Mouse (Mus musculus) stomach, postnatal 0 days (tissue): ENCODE results near the gene Slc5a3.

Experiments
- CTCF ChIP-seq: IDR thresholded peaks from 2 replicates; pipeline ENCODE4 v1.5.1; 2016; ENCODE audit warnings: antibody characterized with exemption, low read depth, mild to moderate bottlenecking, moderate library complexity
- EP300 ChIP-seq: optimal IDR thresholded peaks from 2 replicates; pipeline ENCODE3; 2016; ENCODE audit warnings: antibody characterized with exemption

DNA sequence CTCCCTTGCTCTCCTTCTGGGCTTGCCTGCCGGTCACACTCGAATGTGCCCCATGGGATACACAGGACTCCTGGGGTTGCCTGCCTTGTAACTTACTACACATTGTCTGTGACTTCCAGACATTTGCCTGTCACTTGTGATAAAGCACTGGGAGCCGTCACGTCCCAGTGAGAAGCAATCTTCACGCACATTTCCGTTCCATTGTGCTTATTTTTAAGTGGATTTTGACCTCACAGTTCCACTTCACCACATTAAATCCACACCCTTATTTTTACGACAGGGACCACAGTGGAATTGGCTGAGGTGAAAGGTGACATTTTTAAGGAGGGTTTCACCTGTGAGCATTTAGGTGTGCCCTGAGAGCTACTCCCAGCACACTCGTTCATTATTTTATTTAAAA, 21.4 kb upstream of the Slc5a3 start:
- TF ChIP-seq CTCF (no peak), EP300 (no peak)
